Mouse (Mus musculus) hindbrain, postnatal 0 days (tissue): ENCODE measurements at regions not wholly inside any gene's neighbourhood (a gene's known extent, or its start where the extent isn't known, plus 50 kb on each side); places are given as distances from the start of the nearest gene placed in this dataset.

ENCODE experiments used
- ATAC-seq: fragments of 200-750 bp; cut with Nextera tagmentation; 2 replicates; pipeline ENCODE4 v1.8.0; 2017; ENCODE audit warnings: mild to moderate bottlenecking, moderate TSS enrichment, moderate library complexity
- DNase-seq: peaks from one replicate; pipeline ENCODE4 v3.0.0-alpha.2; 2015; ENCODE audit warnings: low spot score
- H3K27ac ChIP-seq: fragments of 300-500 bp; sonication (generic); 2 replicates; pipeline ENCODE4 v1.5.1; 2014; ENCODE audit warnings: mild to moderate bottlenecking
- H3K27me3 ChIP-seq: fragments of 300-500 bp; sonication (generic); 2 replicates; pipeline ENCODE4 v1.6.1; 2014; ENCODE audit warnings: low read length, mixed read lengths; ENCODE audit not compliant: insufficient read depth
- H3K36me3 ChIP-seq: fragments of 300-500 bp; sonication (generic); 2 replicates; pipeline ENCODE4 v1.6.1; 2014; ENCODE audit warnings: low read length, mixed read lengths; ENCODE audit not compliant: insufficient read depth
- H3K4me1 ChIP-seq: fragments of 300-500 bp; sonication (generic); 2 replicates; pipeline ENCODE4 v1.6.1; 2014; ENCODE audit warnings: antibody characterized with exemption, low read length, mixed read lengths; ENCODE audit not compliant: insufficient read depth
- H3K4me2 ChIP-seq: fragments of 300-500 bp; sonication (generic); 2 replicates; pipeline ENCODE4 v1.6.1; 2014; ENCODE audit warnings: low read depth, mild to moderate bottlenecking, low read length, moderate library complexity, mixed read lengths
- H3K4me3 ChIP-seq: fragments of 300-500 bp; sonication (generic); 2 replicates; pipeline ENCODE4 v1.5.1; 2014; ENCODE audit warnings: low read length
- H3K9ac ChIP-seq: fragments of 300-500 bp; sonication (generic); replicated peaks from 2 replicates; pipeline ENCODE4 v1.6.1; 2014; ENCODE audit warnings: mild to moderate bottlenecking, low read length, moderate library complexity, mixed read lengths
- H3K9me3 ChIP-seq: fragments of 300-500 bp; sonication (generic); 2 replicates; pipeline ENCODE4 v1.6.1; 2016; ENCODE audit warnings: low read length, mixed read lengths
- CTCF ChIP-seq: IDR thresholded peaks from 2 replicates; pipeline ENCODE4 v1.5.1; 2016; ENCODE audit warnings: antibody characterized with exemption, control low read depth, low read depth
- WGBS: fragments of 180-500 bp; shearing (Covaris S2); extraction: QIAGEN DNeasy Blood & Tissue Kit; methylation state at CpG from one replicate; pipeline ENCODE4 v1.1.7; 2014; 5-methylcytosine and 5-hydroxymethylcytosine counted together

- Histone ChIP-seq H3K9ac (no peak overlapping the region), H3K9me3 (no peaks in the 10 kb centered on the region), H3K36me3 (no peaks in the 10 kb centered on the region), H3K27ac (no peak overlapping the region), H3K4me3 (no peak overlapping the region), H3K27me3 (no peaks in the 10 kb centered on the region), H3K4me1 (0 out of 2 replicates have a peak, but pooled peaks cover 4% of the 10 kb centered on the region), H3K4me2 (no peak overlapping the region)
- no peak for TF ChIP-seq CTCF
- no peak for ATAC-seq
- DNase-seq, result no peak
- 66% methylated on average over 3 of the region's 3 CpGs for WGBS
These were observed 62.5 kb upstream of the Nectin1 start for GRCm38 (mm10) chr9:43681317-43681716.

GRCm38 (mm10) chr9:43682102-43682501 lies 61.7 kb upstream of the Nectin1 start:
- Histone ChIP-seq H3K36me3 (no peaks in the 10 kb centered on the region), H3K4me1 (0 out of 2 replicates have a peak, but pooled peaks cover 4% of the 10 kb centered on the region), H3K4me3 (no peak overlapping the region), H3K4me2 (no peak overlapping the region), H3K27me3 (no peaks in the 10 kb centered on the region), H3K27ac (no peak overlapping the region), H3K9ac (no peak overlapping the region), H3K9me3 (no peaks in the 10 kb centered on the region)
- WGBS, result 76% methylated on average over 5 of the region's 5 CpGs
- TF ChIP-seq CTCF, result no peak
- ATAC-seq, result no peak
- no peak for DNase-seq

GRCm38 (mm10) chr9:43684596-43684995 lies 59.2 kb upstream of the Nectin1 start:
- no peaks in the 10 kb centered on the region for H3K27me3 ChIP-seq
- H3K4me1 ChIP-seq, result no peaks in the 10 kb centered on the region
- no peak overlapping the region for H3K4me2 ChIP-seq
- H3K9ac ChIP-seq, result no peak overlapping the region
- WGBS, result 74% methylated on average over 5 of the region's 5 CpGs
- DNase-seq, result no peak
- no peak for ATAC-seq
- no peaks in the 10 kb centered on the region for H3K36me3 ChIP-seq
- no peak for TF ChIP-seq CTCF
- H3K27ac ChIP-seq, result no peak overlapping the region
- H3K9me3 ChIP-seq, result no peaks in the 10 kb centered on the region
- H3K4me3 ChIP-seq, result no peak overlapping the region

- Histone ChIP-seq H3K36me3 (no peaks in the 10 kb centered on the region), H3K4me2 (no peak overlapping the region), H3K27ac (no peak overlapping the region), H3K9me3 (no peaks in the 10 kb centered on the region), H3K4me3 (no peak overlapping the region), H3K9ac (no peak overlapping the region), H3K4me1 (no peaks in the 10 kb centered on the region), H3K27me3 (no peaks in the 10 kb centered on the region)
- WGBS, result 68% methylated on average over 1 of the region's 1 CpGs
- DNase-seq (no peak), ATAC-seq (no peak)
- TF ChIP-seq CTCF, result no peak
These were observed 51.8 kb upstream of the Nectin1 start for GRCm38 (mm10) chr9:43692015-43692414.

GRCm38 (mm10) chr9:43692538-43692937 lies 51.2 kb upstream of the Nectin1 start:
- ATAC-seq (no peak), DNase-seq (no peak)
- no peak overlapping the region for H3K27ac ChIP-seq
- H3K27me3 ChIP-seq, result no peaks in the 10 kb centered on the region
- TF ChIP-seq CTCF, result no peak
- no peak overlapping the region for H3K4me2 ChIP-seq
- no peak overlapping the region for H3K4me3 ChIP-seq
- no peaks in the 10 kb centered on the region for H3K36me3 ChIP-seq
- WGBS, result 81% methylated on average over 10 of the region's 10 CpGs
- no peaks in the 10 kb centered on the region for H3K9me3 ChIP-seq
- H3K4me1 ChIP-seq, result no peaks in the 10 kb centered on the region
- no peak overlapping the region for H3K9ac ChIP-seq
